Mouse (Mus musculus) layer of hippocampus, adult 8-10 months (tissue): Measurements from ENCODE around the gene Gabra4. TPM values are rescaled to one million over a fixed set of nuclear protein-coding genes. Genes with fewer than 3 reads are reported as not detected.
"Not testable (repeated sequence)": the region's sequence is repeated elsewhere in the genome, so short reads cannot be mapped to it uniquely, and the experiment has no call there.

ENCODE experiments used
- DNase-seq, 2 experiments: peaks; one replicate each; pipeline ENCODE4 v3.0.0; 2022; ENCODE audit warnings: low spot score in 2 of 2
- total RNA-seq, 4 experiments: library from RNA; stranded (reverse); gene quantifications; 2 replicates each; pipeline ENCODE4 v1.2.4; 2022

The Gabra4 gene
- total RNA-seq, 4 experiments from 2014 or later: 74.0 to 87.0 (median 79.8) TPM

DNA sequence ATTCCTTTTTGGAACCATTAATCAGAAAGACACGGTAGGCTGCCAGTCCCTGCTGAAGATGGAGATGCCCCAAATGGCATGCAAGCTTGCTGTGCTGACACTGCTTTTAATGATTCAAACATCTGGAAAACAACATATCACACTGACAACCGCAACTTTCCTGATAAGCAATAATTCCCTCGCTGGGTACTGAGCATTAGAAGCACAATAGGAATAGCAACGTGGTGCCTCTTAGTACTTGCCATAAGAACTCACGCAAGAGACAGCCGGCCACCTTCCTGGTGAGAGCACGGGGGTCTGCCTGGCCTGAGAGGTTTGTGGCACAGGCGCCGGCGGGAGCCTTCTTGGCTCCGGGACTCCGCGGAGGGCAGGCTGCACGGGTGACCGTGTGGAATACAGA lies 132.6 kb downstream of the Gabra4 start:
- DNase-seq: not testable (repeated sequence)

Other genes with a start within 250 kb of the Gabra4 start
- under 1 TPM in 1 of 4 experiments, not detected in 3; 0.98 TPM for gene Cox7b2, start 110.1 kb downstream of the Gabra4 start, total RNA-seq
- 100 to 1,000 TPM; 125 to 141 (median 133) TPM for gene Gabrb1, start 195 bp downstream of the Gabra4 start, total RNA-seq